Mouse (Mus musculus) cerebellum, adult 2 months (tissue): ENCODE results near the gene Ucma.

Experiments
- CTCF ChIP-seq: fragments of 200-500 bp; IDR thresholded peaks from 2 replicates; pipeline ENCODE4 v1.5.1; 2011; ENCODE audit warnings: low read depth, mild to moderate bottlenecking, control low read depth, low read length, moderate library complexity, borderline replicate concordance; ENCODE audit not compliant: insufficient read depth
- POLR2A ChIP-seq: fragments of 200-500 bp; IDR thresholded peaks from 2 replicates; pipeline ENCODE4 v1.6.1; 2011; ENCODE audit warnings: low read length, control low read depth, borderline replicate concordance; ENCODE audit not compliant: insufficient read depth

GRCm38 (mm10) chr2:5029808-5030207 lies 53.9 kb downstream of the Ucma start:
- TF ChIP-seq CTCF (no peak), POLR2A (no peak)
